Mouse (Mus musculus) kidney, embryonic 14.5 days (tissue): Measurements from ENCODE around the gene Gak. TPM values are rescaled to one million over a fixed set of nuclear protein-coding genes. Genes with fewer than 3 reads are reported as not detected.

ENCODE experiments used
- ATAC-seq: fragments of 200-750 bp; cut with Nextera tagmentation; 2 replicates; pipeline ENCODE4 v1.8.0; 2017; ENCODE audit warnings: moderate number of reproducible peaks, mild to moderate bottlenecking, moderate TSS enrichment, moderate library complexity; ENCODE audit not compliant: low FRiP score, low TSS enrichment
- H3K27ac ChIP-seq: fragments of 300-500 bp; sonication (generic); 2 replicates; pipeline ENCODE4 v1.5.1; 2014; ENCODE audit warnings: low read depth, mild to moderate bottlenecking, low read length, moderate library complexity, mixed read lengths
- H3K27me3 ChIP-seq: fragments of 300-500 bp; sonication (generic); 2 replicates; pipeline ENCODE4 v1.6.1; 2014; ENCODE audit warnings: mild to moderate bottlenecking, low read length; ENCODE audit not compliant: control insufficient read depth, insufficient read depth
- H3K36me3 ChIP-seq: fragments of 300-500 bp; sonication (generic); 2 replicates; pipeline ENCODE4 v1.6.1; 2014; ENCODE audit warnings: low read length, mixed read lengths; ENCODE audit not compliant: control insufficient read depth, insufficient read depth
- H3K4me1 ChIP-seq: fragments of 300-500 bp; sonication (generic); 2 replicates; pipeline ENCODE4 v1.6.1; 2014; ENCODE audit warnings: low read length, mixed read lengths; ENCODE audit not compliant: control insufficient read depth, insufficient read depth
- H3K4me2 ChIP-seq: fragments of 300-500 bp; sonication (generic); replicated peaks from 2 replicates; pipeline ENCODE4 v1.6.1; 2014; ENCODE audit warnings: low read depth, mild to moderate bottlenecking, low read length
- H3K4me3 ChIP-seq: fragments of 300-500 bp; sonication (generic); 2 replicates; pipeline ENCODE4 v1.5.1; 2014; ENCODE audit warnings: mild to moderate bottlenecking, low read length
- H3K9ac ChIP-seq: fragments of 300-500 bp; sonication (generic); 2 replicates; pipeline ENCODE4 v1.6.1; 2014; ENCODE audit warnings: low read depth, mild to moderate bottlenecking, low read length, moderate library complexity
- H3K9me3 ChIP-seq: fragments of 300-500 bp; sonication (generic); 2 replicates; pipeline ENCODE4 v1.6.1; 2016; ENCODE audit warnings: low read length; ENCODE audit not compliant: control insufficient read depth
- WGBS: fragments of 180-500 bp; shearing (Covaris S2); extraction: QIAGEN DNeasy Blood & Tissue Kit; methylation state at CpG from one replicate; pipeline ENCODE4 v1.1.7; 2014; 5-methylcytosine and 5-hydroxymethylcytosine counted together
- polyA plus RNA-seq: library from polyadenylated mRNA; unstranded; fragments of >200 nt; fragmentation: Nextera tagmentation; extraction: Ambion mirVana; gene quantifications from 2 replicates; pipeline ENCODE4 v1.2.1, GENCODE M21; 2014

Gak gene
- polyA plus RNA-seq, 1 experiment from 2014 or later: 48.8 TPM

DNA sequence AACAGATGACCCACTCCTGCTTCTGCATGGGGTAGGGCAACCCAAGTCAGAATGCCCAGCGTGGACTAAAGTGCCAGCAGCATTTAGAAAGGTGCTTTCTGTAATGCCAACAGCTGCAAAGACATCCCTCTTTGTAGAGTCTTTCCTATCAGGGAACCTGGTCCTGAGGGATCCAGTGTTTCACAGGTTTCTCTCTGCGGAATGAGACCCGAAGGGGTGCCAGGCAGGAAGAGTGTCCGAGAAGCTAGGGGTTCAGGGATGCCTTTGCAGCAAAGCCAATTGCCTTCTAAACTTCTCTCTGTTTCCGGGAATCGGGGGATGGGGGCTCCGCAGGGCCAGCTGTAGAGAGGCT, 80.4 kb downstream of the Gak start:
- H3K9ac ChIP-seq: no peak overlapping the region
- peak overlapping the region; percentile 67 for H3K4me2 ChIP-seq
- no peaks in the 10 kb centered on the region for H3K36me3 ChIP-seq
- no peaks in the 10 kb centered on the region for H3K9me3 ChIP-seq
- peaks cover 7% of the 10 kb centered on the region; the same call in 1 of the 2 replicates for H3K4me1 ChIP-seq
- no peak overlapping the region for H3K4me3 ChIP-seq
- no peak overlapping the region for H3K27ac ChIP-seq
- peaks cover 27% of the 10 kb centered on the region for H3K27me3 ChIP-seq
- 18% methylated on average over 7 of the region's 7 CpGs for WGBS
- no peak for ATAC-seq

DNA sequence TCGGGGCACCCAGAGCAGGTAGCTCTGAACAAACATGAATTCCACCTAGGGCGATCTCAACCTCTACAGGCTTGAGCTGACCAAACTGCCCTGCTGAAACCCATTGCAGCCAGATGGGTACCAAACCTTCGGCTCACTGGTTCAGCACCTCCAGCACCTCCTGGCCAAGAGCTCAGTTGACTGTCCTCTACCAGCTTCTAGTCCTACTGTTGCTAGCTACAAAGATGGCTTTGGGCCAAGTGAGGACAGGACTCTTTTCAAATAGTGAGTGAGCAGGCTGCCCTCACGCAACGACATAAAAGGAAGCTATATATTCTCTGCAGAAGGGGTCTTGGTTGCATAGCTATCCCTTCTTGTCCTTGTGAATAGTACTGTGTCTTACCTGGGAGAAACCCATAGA, 81.9 kb downstream of the Gak start:
- no peak for ATAC-seq
- H3K9me3 ChIP-seq: no peaks in the 10 kb centered on the region
- 86% methylated on average over 5 of the region's 5 CpGs for WGBS
- H3K4me1 ChIP-seq: peaks cover 7% of the 10 kb centered on the region; the same call in 1 of the 2 replicates
- H3K9ac ChIP-seq: no peak overlapping the region
- H3K36me3 ChIP-seq: no peaks in the 10 kb centered on the region
- H3K4me2 ChIP-seq: no peak overlapping the region
- no peak overlapping the region for H3K27ac ChIP-seq
- no peak overlapping the region for H3K4me3 ChIP-seq
- H3K27me3 ChIP-seq: peaks cover 27% of the 10 kb centered on the region

DNA sequence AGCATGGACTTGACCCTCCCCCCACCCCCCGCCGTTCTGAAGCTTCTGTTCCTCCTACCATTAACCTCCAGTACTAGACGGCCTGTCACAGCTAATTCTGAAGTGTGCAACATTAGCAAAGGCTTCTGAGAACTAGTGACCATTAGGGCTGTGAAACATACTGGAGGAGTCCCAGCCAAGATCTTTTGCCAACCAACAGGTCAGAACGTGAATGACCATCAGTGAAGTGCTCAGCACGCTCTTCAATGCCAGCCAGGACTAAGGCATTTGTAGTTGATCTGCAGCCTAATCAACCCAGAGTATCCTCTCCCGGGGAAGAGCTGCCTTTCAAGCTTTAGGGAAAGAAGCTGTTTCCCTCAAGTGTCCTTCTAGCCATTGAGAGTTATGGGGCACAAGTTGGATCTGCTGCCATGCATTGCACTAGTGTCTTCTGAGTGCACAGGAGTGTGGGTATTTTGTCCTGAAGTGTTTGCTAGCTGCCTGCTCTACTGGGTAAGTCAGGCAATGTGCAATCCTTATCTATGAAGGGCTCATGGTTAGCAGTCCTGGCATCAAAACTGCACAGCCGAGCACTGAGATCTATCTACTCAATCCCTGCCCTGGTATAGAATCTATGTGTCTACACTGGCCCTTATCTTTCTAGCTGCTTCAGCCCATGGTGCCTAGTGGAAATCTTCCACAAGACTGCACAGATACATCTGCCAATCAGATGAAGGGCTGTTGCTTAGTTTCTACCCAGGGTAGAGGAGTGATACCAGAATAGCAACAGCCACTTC, 85.9 kb downstream of the Gak start:
- ATAC-seq: no peak
- no peaks in the 10 kb centered on the region for H3K36me3 ChIP-seq
- no peak overlapping the region for H3K27ac ChIP-seq
- no peaks in the 10 kb centered on the region for H3K4me1 ChIP-seq
- no peak overlapping the region for H3K9ac ChIP-seq
- WGBS: 70% methylated on average over 7 of the region's 7 CpGs
- no peak overlapping the region for H3K4me2 ChIP-seq
- peaks cover 3% of the 10 kb centered on the region; the same call in 1 of the 2 replicates for H3K27me3 ChIP-seq
- H3K9me3 ChIP-seq: no peaks in the 10 kb centered on the region
- no peak overlapping the region for H3K4me3 ChIP-seq

DNA sequence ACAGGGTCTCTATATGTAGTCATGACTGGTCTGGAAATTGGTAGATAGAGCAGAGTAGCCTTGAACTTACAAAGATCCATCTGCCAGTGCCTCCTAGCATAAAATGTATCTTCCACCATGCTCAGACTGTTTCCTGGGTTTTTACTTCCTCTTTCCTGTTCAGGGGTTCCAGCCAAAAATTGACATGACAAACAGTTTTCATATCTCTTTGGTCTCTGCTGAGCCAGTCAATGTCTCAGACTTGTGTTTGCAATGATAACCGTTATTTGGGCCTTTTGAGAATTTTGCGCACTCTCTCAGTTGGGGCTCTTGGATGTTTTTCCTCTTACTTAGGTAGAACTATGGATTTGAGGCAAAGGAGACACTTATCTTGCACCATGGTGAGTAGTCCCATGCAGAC, 95.4 kb downstream of the Gak start:
- H3K27me3 ChIP-seq: no peaks in the 10 kb centered on the region
- WGBS: 91% methylated on average over 2 of the region's 2 CpGs
- H3K9ac ChIP-seq: no peak overlapping the region

DNA sequence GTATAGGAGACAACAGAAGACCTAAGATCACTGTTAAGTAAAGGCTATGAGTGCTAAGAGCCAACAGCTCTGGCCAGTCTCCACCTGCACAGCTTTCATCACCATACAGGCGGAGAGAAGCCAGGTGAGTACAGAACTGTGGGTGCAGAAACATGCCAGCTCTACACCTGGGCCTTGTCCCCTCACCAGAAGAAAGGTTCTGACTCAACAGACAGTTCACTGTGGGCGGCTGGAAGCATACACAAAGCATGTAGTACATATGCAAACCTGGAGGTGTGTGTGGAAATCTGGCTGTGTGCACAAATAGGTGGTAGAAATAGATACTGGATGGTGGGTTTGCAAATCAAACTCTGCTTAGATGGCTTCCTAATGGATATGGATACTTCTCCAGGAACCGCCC, 107.0 kb downstream of the Gak start:
- Histone ChIP-seq H3K9ac (no peak overlapping the region), H3K27me3 (peaks cover 3% of the 10 kb centered on the region; the same call in 1 of the 2 replicates), H3K4me3 (no peak overlapping the region), H3K4me2 (no peak overlapping the region), H3K9me3 (no peaks in the 10 kb centered on the region), H3K4me1 (no peaks in the 10 kb centered on the region), H3K36me3 (no peaks in the 10 kb centered on the region), H3K27ac (no peak overlapping the region)
- no peak for ATAC-seq
- WGBS: 81% methylated on average over 3 of the region's 3 CpGs

More for the DNA sequence above, 95.4 kb downstream of the Gak start:
- no peaks in the 10 kb centered on the region for H3K4me1 ChIP-seq
- no peak overlapping the region for H3K27ac ChIP-seq
- H3K4me3 ChIP-seq: no peak overlapping the region
- no peak for ATAC-seq
- no peaks in the 10 kb centered on the region for H3K36me3 ChIP-seq
- no peak overlapping the region for H3K4me2 ChIP-seq
- no peaks in the 10 kb centered on the region for H3K9me3 ChIP-seq

DNA sequence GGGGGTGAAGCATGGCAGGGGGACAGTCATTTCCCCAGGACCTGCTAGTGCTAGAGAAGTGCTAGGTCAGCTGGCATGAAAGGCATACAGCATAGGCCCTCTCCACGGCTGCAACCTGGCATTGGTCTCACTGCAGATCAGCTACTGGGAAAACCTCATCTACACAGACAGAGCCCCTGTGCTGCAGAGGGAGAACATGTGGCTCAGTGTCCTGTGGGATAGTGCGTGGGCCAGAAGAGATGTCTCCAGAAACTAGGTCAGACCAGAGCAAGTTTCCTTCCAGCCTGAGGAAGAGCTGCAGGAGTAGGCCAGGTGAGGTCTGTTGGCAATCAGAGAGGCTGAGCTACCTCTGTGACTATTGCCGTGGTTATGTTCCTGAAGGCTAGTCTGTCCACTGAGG, 107.7 kb downstream of the Gak start:
- Histone ChIP-seq H3K4me3 (no peak overlapping the region), H3K27me3 (peaks cover 3% of the 10 kb centered on the region; the same call in 1 of the 2 replicates), H3K36me3 (no peaks in the 10 kb centered on the region), H3K27ac (no peak overlapping the region), H3K9me3 (no peaks in the 10 kb centered on the region), H3K4me2 (no peak overlapping the region), H3K4me1 (no peaks in the 10 kb centered on the region), H3K9ac (no peak overlapping the region)
- WGBS: 77% methylated on average over 3 of the region's 3 CpGs
- ATAC-seq: no peak

DNA sequence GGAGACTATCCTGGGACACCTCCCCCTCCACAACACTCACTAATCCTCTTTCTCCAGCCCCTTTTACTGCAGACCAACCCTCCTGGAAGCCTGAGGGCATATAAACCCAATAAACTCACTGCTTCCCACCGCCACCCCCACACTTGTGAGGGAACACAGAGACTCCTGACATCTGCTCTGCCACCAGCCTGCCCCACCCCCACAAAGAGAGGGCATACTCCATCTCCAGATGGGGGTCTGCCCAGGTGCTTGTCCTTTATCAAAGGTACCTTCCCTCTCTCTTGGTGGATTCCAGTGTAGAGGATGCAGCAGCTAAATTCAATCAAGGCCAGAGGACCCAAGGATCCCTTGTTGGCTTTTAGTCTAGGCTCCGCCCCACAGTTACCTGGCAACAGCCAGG, 108.5 kb downstream of the Gak start:
- H3K27ac ChIP-seq: no peak overlapping the region
- ATAC-seq: no peak
- H3K4me3 ChIP-seq: no peak overlapping the region
- H3K9ac ChIP-seq: no peak overlapping the region
- H3K4me2 ChIP-seq: no peak overlapping the region
- H3K9me3 ChIP-seq: no peaks in the 10 kb centered on the region
- H3K27me3 ChIP-seq: peaks cover 3% of the 10 kb centered on the region; the same call in 1 of the 2 replicates
- no peaks in the 10 kb centered on the region for H3K36me3 ChIP-seq
- 45% methylated on average over 2 of the region's 2 CpGs for WGBS
- H3K4me1 ChIP-seq: no peaks in the 10 kb centered on the region

DNA sequence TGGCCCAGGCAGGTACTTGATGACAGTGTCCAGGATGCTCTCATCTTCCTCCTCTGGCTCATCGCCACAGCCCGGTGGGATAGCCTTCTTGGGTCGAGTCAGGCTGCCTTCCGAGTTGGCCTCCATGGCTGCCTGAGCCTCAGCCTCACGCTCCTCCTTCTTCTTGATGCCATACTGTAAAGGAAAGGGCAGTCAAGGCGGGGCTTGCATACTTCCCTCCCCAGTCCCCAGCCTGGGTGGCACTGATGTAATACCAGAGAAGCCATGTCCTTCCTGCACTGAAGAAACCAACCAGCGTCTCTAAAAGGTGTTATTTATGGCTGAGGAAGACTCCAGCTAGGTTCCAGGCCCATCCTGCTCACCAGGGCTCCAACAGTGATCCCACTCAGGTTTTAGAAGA, 109.4 kb downstream of the Gak start:
- Histone ChIP-seq H3K9ac (no peak overlapping the region), H3K36me3 (no peaks in the 10 kb centered on the region), H3K27ac (no peak overlapping the region), H3K4me1 (no peaks in the 10 kb centered on the region), H3K27me3 (peaks cover 3% of the 10 kb centered on the region; the same call in 1 of the 2 replicates), H3K4me3 (no peak overlapping the region), H3K4me2 (no peak overlapping the region), H3K9me3 (no peaks in the 10 kb centered on the region)
- WGBS: 81% methylated on average over 7 of the region's 7 CpGs
- ATAC-seq: no peak
